Mouse (Mus musculus) spleen, adult 2 months (tissue): Measurements from ENCODE around the gene Apoh.

Experiments used
- CTCF ChIP-seq: fragments of 200-500 bp; IDR thresholded peaks from 2 replicates; pipeline ENCODE4 v1.5.1; 2011; ENCODE audit warnings: mild to moderate bottlenecking, inconsistent platforms; ENCODE audit not compliant: insufficient read depth, insufficient read length, insufficient replicate concordance; ENCODE audit errors: extremely low read depth
- POLR2A ChIP-seq: fragments of 200-500 bp; IDR thresholded peaks from 2 replicates; pipeline ENCODE4 v1.6.1; 2011; ENCODE audit warnings: low read depth, low read length, inconsistent platforms

DNA sequence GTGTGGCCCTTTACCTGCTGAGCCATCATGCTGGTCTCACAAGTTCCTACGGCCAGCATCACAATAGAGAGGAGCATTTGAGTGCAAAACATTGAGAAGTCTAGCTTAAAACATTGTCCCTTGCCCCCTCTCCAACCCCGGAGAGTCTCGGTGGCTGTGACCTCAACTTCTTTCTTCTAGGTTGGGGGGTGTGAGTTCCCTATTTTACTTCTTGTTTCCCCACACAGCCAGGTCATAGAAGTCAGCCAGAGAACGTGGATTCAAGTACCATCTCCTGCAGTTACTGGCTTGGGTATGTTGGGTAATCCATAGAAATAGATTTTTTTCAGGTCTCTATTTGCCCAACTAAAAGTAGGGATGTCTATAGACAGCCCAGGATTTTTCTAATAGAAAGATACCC, 7.6 kb downstream of the Apoh start:
- TF ChIP-seq CTCF: no peak
- TF ChIP-seq POLR2A: no peak
